Mouse (Mus musculus) gastrocnemius, postnatal 10 days (tissue): ENCODE measurements around the gene Gm21738. TPM values are rescaled to one million over a fixed set of nuclear protein-coding genes. Genes with fewer than 3 reads are reported as not detected.
"Not testable (repeated sequence)": the region's sequence is repeated elsewhere in the genome, so short reads cannot be mapped to it uniquely, and the experiment has no call there.

Experiments
- DNase-seq: peaks from one replicate; pipeline ENCODE4 v3.0.0; 2021; ENCODE audit warnings: mixed read lengths
- long read RNA-seq, 2 experiments: library from polyadenylated mRNA; stranded (forward); transcript quantifications; one replicate each; pipeline ENCODE4 v2.0.0; 2021
- total RNA-seq, 2 experiments: library from RNA; stranded (reverse); gene quantifications; 2 replicates each; pipeline ENCODE4 v1.2.3; 2021

Gm21738 gene
- not detected for total RNA-seq
- long read RNA-seq, experiment 1 = 0 reads
- long read RNA-seq, experiment 2 = 0 reads

DNA sequence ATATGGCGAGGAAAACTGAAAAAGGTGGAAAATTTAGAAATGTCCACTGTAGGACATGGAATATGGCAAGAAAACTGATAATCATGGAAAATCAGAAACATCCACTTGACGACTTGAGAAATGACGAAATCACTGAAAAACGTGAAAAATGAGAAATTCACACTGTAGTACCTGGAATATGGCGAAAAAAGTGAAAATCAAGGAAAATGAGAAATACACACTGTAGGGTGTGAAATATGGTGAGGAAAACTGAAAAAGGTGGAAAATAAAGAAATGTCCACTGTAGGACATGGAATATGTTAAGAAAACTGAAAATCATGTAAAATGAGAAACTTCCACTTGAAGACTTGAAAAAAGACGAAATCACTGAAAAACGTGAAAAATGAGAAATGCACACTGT lies at the start of gene Gm21738:
TSS of gene Gm21738 (minus strand) at position 101 of the 400 bp plus-strand sequence.
- DNase-seq = not testable (repeated sequence)

- DNase-seq = not testable (repeated sequence)
Measured at GRCm38 (mm10) chr14:19383741-19384140, 35.0 kb downstream of the Gm21738 start.

Other genes starting within 250 kb of the Gm21738 start
- gene Gm2244, start 131.0 kb upstream of the Gm21738 start, total RNA-seq = not detected
- gene Gm2237, start 166.2 kb upstream of the Gm21738 start, total RNA-seq = 1 to 10 TPM; 1.4 to 1.7 TPM
- gene Gm5458, start 183.7 kb upstream of the Gm21738 start, total RNA-seq = not detected